Mouse (Mus musculus): ENCODE results near the gene Pex1. TPM values are rescaled to one million over a fixed set of nuclear protein-coding genes. Genes with fewer than 3 reads are reported as not detected.
"Not testable (repeated sequence)": the region's sequence is repeated elsewhere in the genome, so short reads cannot be mapped to it uniquely, and the experiment has no call there.

The Pex1 gene
- polyA plus RNA-seq, 1 experiment from 2014 or later: 17.3 TPM

GRCm38 (mm10) chr5:3644621-3645020 lies 48.8 kb downstream of the Pex1 start:
- DNase-seq (ENCODE audit: low spot score): no peak

GRCm38 (mm10) chr5:3645326-3645725 lies 49.5 kb downstream of the Pex1 start:
- DNase-seq (ENCODE audit: low spot score): no peak

GRCm38 (mm10) chr5:3646539-3646938 lies 50.7 kb downstream of the Pex1 start:
- DNase-seq (ENCODE audit: low spot score): no peak

- DNase-seq (ENCODE audit: low spot score): peak; percentile 63
These were observed 51.3 kb downstream of the Pex1 start for GRCm38 (mm10) chr5:3646991-3647707.

- peak; percentile 93 for DNase-seq (ENCODE audit: low spot score)
These were observed 51.8 kb downstream of the Pex1 start for GRCm38 (mm10) chr5:3647708-3648121.

GRCm38 (mm10) chr5:3648206-3648848 lies 52.5 kb downstream of the Pex1 start:
- no peak for DNase-seq (ENCODE audit: low spot score)

GRCm38 (mm10) chr5:3648849-3649210 lies 53.0 kb downstream of the Pex1 start:
- no peak for DNase-seq (ENCODE audit: low spot score)

- DNase-seq (ENCODE audit: low spot score): no peak
These were observed 55.0 kb downstream of the Pex1 start, which contains the start of gene Tmbim7 for GRCm38 (mm10) chr5:3650881-3651280. Gene Tmbim7 (plus strand): TSS chr5:3651181.

GRCm38 (mm10) chr5:3651621-3652020 lies 55.8 kb downstream of the Pex1 start:
- DNase-seq (ENCODE audit: low spot score): no peak

- DNase-seq (ENCODE audit: low spot score): not testable (repeated sequence)
These were observed 57.2 kb downstream of the Pex1 start for GRCm38 (mm10) chr5:3652903-3653575.

- no peak for DNase-seq (ENCODE audit: low spot score)
These were observed 57.9 kb downstream of the Pex1 start for GRCm38 (mm10) chr5:3653801-3654200.

- no peak for DNase-seq (ENCODE audit: low spot score)
These were observed 61.2 kb downstream of the Pex1 start, which contains the start of gene Gatad1 for GRCm38 (mm10) chr5:3657085-3657484. Gene Gatad1 (minus strand): TSS chr5:3657185.

- DNase-seq (ENCODE audit: low spot score): no peak
These were observed 69.4 kb downstream of the Pex1 start for GRCm38 (mm10) chr5:3665225-3665624.

GRCm38 (mm10) chr5:3666585-3666984 lies 70.7 kb downstream of the Pex1 start:
- DNase-seq (ENCODE audit: low spot score): peak; percentile 38

- DNase-seq (ENCODE audit: low spot score): peak; percentile 54
These were observed 74.2 kb downstream of the Pex1 start for GRCm38 (mm10) chr5:3669938-3670554.

Small RNA genes lying within 50 kb of the gene (microRNA-seq; reads per million reads assigned to microRNA genes)
- not detected for gene Gm26238 (ENCODE audit: borderline number of aligned reads)

Other genes with a start within 250 kb of the Pex1 start
- 37.8 and 40.9 TPM in 2 replicates for gene Fam133b, start 52.2 kb upstream of the Pex1 start, polyA plus RNA-seq (2015; fragmentation: Nextera tagmentation; extraction: Ambion mirVana)
- gene 1700109H08Rik, start 24.5 kb upstream of the Pex1 start, polyA plus RNA-seq (2015; fragmentation: Nextera tagmentation; extraction: Ambion mirVana): 0.93 and 2.3 TPM in 2 replicates
- gene Rbm48, start 519 bp downstream of the Pex1 start, polyA plus RNA-seq (2015; fragmentation: Nextera tagmentation; extraction: Ambion mirVana): 16.4 and 18.6 TPM in 2 replicates
- not detected in 2 replicates for gene Tmbim7, start 55.1 kb downstream of the Pex1 start, polyA plus RNA-seq (2015; fragmentation: Nextera tagmentation; extraction: Ambion mirVana)
- 51.2 and 53.5 TPM in 2 replicates for gene Gatad1, start 61.1 kb downstream of the Pex1 start, polyA plus RNA-seq (2015; fragmentation: Nextera tagmentation; extraction: Ambion mirVana)
- 9.5 and 11.1 TPM in 2 replicates for gene Ankib1, start 206.9 kb downstream of the Pex1 start, polyA plus RNA-seq (2015; fragmentation: Nextera tagmentation; extraction: Ambion mirVana)
- 48.7 and 60.6 TPM in 2 replicates for gene Krit1, start 207.1 kb downstream of the Pex1 start, polyA plus RNA-seq (2015; fragmentation: Nextera tagmentation; extraction: Ambion mirVana)
- gene Lrrd1, start 249.1 kb downstream of the Pex1 start, polyA plus RNA-seq (2015; fragmentation: Nextera tagmentation; extraction: Ambion mirVana): 0.04 and 0.06 TPM in 2 replicates